Mouse (Mus musculus) liver, postnatal 0 days (tissue): ENCODE results near the gene Tfb2m.

Source experiments
- CTCF ChIP-seq: sonication (generic); IDR thresholded peaks from 2 replicates; pipeline ENCODE4 v1.5.1; 2016; ENCODE audit warnings: antibody characterized with exemption, low read depth
- EP300 ChIP-seq: IDR thresholded peaks from 2 replicates; pipeline ENCODE4 v1.6.1; 2016; ENCODE audit warnings: antibody characterized with exemption, low read depth, mild to moderate bottlenecking

GRCm38 (mm10) chr1:179516941-179517712 lies 28.9 kb downstream of the Tfb2m start:
- TF ChIP-seq EP300 (no peak), CTCF (no peak)
